Mouse (Mus musculus) MEL (cell line): ENCODE data around the gene Rab11fip3.

ENCODE experiments used
- BHLHE40 ChIP-seq: IDR thresholded peaks from 2 replicates; pipeline ENCODE4 v1.6.1; 2012; ENCODE audit warnings: low read depth, mild to moderate bottlenecking, inconsistent platforms, low read length, improper control_type of control experiment, borderline replicate concordance
- CHD1 ChIP-seq: IDR thresholded peaks from 2 replicates; pipeline ENCODE4 v1.6.1; 2012; ENCODE audit warnings: low read depth, mild to moderate bottlenecking, inconsistent platforms, low read length, improper control_type of control experiment
- CHD2 ChIP-seq: IDR thresholded peaks from 2 replicates; pipeline ENCODE4 v1.6.1; 2011; ENCODE audit warnings: low read length, improper control_type of control experiment
- CTCF ChIP-seq, 3 experiments: IDR thresholded peaks in 2 of 3; conservative IDR thresholded peaks in 1 of 3; 2 replicates each; pipeline ENCODE4 v1.5.1; 2011 to 2012; ENCODE audit warnings: low read length in 3 of 3, low read depth in 2 of 3, mild to moderate bottlenecking in 2 of 3, improper control_type of control experiment in 1 of 3, inconsistent platforms in 1 of 3, mixed read lengths in 1 of 3, moderate library complexity in 1 of 3; ENCODE audit not compliant: control insufficient read depth in 1 of 3, insufficient read depth in 1 of 3, poor library complexity in 1 of 3, severe bottlenecking in 1 of 3
- MAX ChIP-seq: IDR thresholded peaks from 2 replicates; pipeline ENCODE4 v1.6.1; 2011; ENCODE audit warnings: low read length, improper control_type of control experiment
- MYB ChIP-seq: IDR thresholded peaks from 2 replicates; pipeline ENCODE4 v1.6.1; 2011; ENCODE audit warnings: mild to moderate bottlenecking, low read depth, low read length, improper control_type of control experiment
- MYC ChIP-seq: IDR thresholded peaks from 2 replicates; pipeline ENCODE4 v1.6.1; 2011; ENCODE audit warnings: low read depth, mild to moderate bottlenecking, low read length, improper control_type of control experiment, moderate library complexity
- NELFE ChIP-seq: IDR thresholded peaks from 2 replicates; pipeline ENCODE4 v1.6.1; 2011; ENCODE audit warnings: low read depth, low read length, improper control_type of control experiment
- POLR2A ChIP-seq, 2 experiments: IDR thresholded peaks; 2 replicates each; pipeline ENCODE4 v1.6.1; 2011 to 2012; ENCODE audit warnings: low read length in 2 of 2, mild to moderate bottlenecking in 2 of 2, control low read depth in 1 of 2, improper control_type of control experiment in 1 of 2, low read depth in 1 of 2, moderate library complexity in 1 of 2; ENCODE audit not compliant: control insufficient read depth in 1 of 2, insufficient read depth in 1 of 2, poor library complexity in 1 of 2
- RCOR1 ChIP-seq: IDR thresholded peaks from 2 replicates; pipeline ENCODE4 v1.6.1; 2012; ENCODE audit warnings: low read depth, mild to moderate bottlenecking, inconsistent platforms, low read length, improper control_type of control experiment
- TBP ChIP-seq: IDR thresholded peaks from 2 replicates; pipeline ENCODE4 v1.8.0; 2011; ENCODE audit warnings: low read depth, low read length, improper control_type of control experiment
- ZC3H11A ChIP-seq: IDR thresholded peaks from 2 replicates; pipeline ENCODE4 v1.6.1; 2012; ENCODE audit warnings: low read depth, mild to moderate bottlenecking, inconsistent platforms, low read length, improper control_type of control experiment
- ZKSCAN1 ChIP-seq: IDR thresholded peaks from 2 replicates; pipeline ENCODE4 v1.6.1; 2012; ENCODE audit warnings: low read depth, mild to moderate bottlenecking, inconsistent platforms, low read length, improper control_type of control experiment, moderate library complexity

DNA sequence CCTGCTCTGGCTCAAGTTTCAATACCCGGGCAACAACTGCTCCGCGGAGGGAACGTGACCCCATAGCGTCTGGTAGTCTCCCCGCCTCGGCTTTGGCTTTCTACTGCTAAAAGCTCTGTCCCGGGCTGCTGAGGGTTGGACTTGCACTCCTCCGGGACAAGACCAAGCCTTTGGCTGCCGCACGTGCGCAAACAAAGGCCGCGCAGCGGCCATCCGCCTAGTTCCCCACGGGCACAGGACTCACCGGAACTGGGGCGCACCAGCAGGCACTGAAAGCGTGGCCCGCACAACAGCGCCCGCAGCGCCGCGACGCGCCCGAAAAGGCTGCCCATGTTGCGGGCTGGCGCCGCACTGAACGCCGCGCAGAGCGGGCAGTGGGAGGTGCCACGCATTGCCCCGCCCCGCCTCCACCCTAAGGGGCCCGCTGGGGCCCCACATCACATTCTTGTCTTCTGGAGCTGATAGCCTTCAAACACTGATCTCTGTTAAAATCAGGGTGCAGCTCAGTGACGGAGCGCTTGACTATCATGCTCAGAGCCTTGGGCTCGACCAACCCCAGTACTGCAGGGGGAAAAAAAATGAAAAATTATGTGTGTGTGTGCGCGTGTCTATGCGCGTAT lies 25.9 kb upstream of the Rab11fip3 start, which contains the start of gene Nme4:
- TF ChIP-seq CHD1 = 0 out of 2 replicates have a peak, but pooled peaks have one; percentile 84
- TF ChIP-seq TBP = peak; percentile 69; the same call in 1 of the 2 replicates
- no peak for TF ChIP-seq ZKSCAN1
- TF ChIP-seq RCOR1 = peak; percentile 60
- peak; percentile 72 for TF ChIP-seq BHLHE40
- no peak for TF ChIP-seq ZC3H11A
- TF ChIP-seq CTCF (IDR thresholded peaks at IDR 0.05 in 2 of 3, conservative IDR thresholded peaks at IDR 0.05 in 1 of 3; ENCODE audit: control insufficient read depth in 1 of 3, insufficient read depth in 1 of 3, low read depth in 2 of 3, low read length in 3 of 3, poor library complexity in 1 of 3, severe bottlenecking in 1 of 3) = no peak
- TF ChIP-seq CHD2 = no peak
- peak; percentile 90 to 96 for TF ChIP-seq POLR2A (IDR thresholded peaks at IDR 0.05; ENCODE audit: control insufficient read depth in 1 of 2, insufficient read depth in 1 of 2, low read depth in 1 of 2, low read length in 2 of 2, poor library complexity in 1 of 2)
- TF ChIP-seq MAX = peak; percentile 34; the same call in 1 of the 2 replicates
- TF ChIP-seq NELFE = peak; percentile 84
- peak; percentile 84 for TF ChIP-seq MYC
- 0 out of 2 replicates have a peak, but pooled peaks have one; percentile 29 for TF ChIP-seq MYB
